Mouse (Mus musculus) spleen, postnatal 4 days (tissue): ENCODE measurements around the gene Hspa1l.
"Not testable (repeated sequence)": the region's sequence is repeated elsewhere in the genome, so short reads cannot be mapped to it uniquely, and the experiment has no call there.

Experiments used
- DNase-seq, 2 experiments: peaks; one replicate each; pipeline ENCODE4 v3.0.0; 2022; ENCODE audit warnings: low spot score in 2 of 2

The Hspa1l gene

DNA sequence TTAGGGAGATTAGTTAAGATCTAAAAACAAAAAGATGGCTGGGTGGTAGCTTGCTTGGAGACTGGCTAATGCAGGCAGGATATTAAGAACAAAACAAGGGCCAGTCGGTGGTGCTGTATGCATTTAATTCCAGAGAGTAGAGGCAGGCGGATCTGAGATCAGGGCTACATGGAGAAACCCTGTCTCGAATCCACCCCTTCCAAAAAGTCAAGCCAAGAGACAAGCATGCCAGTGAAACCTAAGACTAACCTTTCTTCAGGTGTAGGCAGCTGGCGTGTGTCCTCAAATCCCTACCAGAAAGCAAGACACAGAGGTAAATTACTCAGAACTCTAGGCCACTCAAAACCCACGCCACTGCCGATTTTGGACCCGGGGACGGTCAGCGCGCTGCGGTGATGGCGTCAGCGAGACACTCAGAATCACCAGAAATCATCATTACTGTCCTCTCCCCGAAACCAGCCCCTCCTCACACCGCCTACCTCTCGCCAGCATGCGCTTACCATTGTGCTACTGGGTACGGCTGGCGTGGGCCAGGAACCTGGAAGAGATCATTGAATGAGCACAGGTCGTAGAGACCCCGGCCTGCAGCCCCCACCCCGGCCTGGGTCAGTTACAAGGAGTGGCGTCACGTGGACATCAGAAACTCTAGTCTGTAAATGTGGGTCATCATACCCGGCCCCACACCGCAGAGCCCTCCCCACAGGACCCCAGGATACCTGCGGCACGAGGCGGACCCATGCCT is 20.7 kb upstream of the Hspa1l start:
- DNase-seq: peak in 1 of 2 experiments; percentile 76

DNA sequence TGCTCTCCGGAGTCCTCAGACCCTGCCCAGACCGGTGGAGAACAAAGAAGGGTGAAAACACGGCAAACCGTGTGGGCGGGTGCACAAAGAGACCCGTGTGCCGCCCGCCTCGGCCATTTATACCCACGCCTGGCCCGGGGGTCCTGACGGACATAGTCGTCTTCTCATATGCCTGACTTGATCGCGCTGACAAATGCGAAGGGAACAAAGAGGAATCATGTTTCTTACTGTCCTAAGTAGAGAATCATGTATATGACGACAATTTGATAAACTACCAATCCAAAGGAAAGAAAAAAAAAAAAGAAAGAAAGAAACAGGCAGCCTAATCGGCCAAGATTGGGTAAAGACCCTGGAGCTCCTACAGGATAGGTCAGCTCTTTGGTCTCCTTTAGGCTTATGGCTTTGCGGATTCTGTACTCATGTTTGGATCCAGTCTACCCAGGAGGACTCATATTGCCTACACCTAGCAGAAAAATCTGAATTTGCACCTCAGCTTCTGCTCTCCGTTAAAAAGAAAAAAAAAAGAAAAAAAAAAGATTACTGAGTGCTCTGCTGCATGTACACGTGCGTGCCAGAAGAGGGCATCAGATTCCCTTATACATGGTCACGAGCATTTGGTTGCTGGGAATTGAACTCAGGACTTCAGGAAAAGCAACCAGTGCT is 20.0 kb upstream of the Hspa1l start:
- DNase-seq: peak; percentile 84 to 94

DNA sequence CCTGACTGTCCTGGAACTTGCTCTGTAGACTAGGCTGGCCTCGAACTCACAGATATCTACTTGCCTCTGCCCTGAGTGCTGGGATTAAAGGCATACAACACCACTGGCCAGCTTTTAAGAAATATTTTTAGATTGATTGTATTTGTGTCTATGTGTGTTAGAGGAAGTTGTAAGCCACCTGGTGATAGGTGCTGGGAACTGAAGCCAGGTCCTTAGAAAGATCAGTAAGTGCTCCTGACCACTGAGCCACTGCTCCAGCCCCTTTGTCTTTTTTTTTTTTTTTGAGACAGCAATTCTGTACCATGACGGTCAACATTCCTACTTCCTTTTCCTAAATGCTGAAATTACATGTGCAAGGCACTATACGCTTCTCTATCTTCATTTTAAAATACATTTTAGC is 19.2 kb upstream of the Hspa1l start:
- no peak for DNase-seq

DNA sequence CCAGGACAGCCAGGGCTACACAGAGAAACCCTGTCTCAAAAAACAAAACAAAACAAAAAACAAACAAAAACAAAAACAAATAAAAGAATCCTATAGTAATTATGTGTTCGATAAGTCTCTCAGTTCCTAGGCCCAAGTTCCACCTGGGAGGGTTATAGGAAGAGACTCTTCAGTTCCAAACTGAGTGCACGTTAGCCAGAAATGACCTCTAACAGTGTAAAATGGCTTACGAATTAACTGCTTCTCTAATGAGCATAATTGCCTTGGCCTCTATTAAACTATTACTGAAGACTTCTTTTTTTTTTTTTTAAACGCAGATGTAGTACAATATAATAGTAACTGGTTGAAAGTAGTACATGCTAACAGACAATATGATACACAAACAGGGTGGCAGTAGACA is 18.6 kb upstream of the Hspa1l start:
- no peak for DNase-seq

DNA sequence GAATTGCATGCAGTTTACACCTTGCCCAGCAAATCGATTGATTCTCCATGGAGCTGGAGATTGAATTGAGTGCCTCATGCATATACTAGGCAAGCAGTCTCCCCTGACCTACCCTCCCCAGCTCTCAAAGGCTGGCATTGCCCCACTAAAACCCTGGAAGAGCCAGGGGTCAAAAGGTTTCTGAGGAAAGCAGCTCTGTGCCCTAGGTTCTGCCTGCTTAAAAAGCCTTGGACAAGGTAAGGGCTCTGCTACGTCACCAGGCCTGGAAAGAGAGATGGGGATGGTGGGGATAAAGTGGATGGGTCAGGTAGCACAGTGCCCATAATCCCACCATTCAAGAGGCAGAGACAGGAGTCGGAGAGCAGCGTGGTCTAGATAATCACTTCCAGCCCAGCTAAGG is 17.7 kb upstream of the Hspa1l start:
- no peak for DNase-seq

DNA sequence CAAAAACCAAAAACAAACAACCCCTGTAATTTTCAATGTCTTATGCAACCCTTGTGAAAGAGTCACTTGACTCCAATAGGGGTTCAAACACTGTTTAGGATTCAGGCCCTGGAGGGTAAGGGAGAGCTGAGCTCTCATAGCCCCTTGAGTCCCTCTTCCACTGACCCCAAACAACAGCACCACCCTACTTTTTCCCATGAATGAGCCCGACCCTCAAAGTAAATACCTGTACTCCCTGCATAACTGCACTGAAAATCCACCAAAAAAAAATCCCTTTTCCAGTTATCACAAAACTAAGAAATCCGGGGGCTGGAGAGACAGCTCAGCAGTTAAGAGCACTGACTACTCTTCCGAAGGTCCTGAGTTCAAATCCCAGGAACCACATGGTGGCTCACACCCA is 16.6 kb upstream of the Hspa1l start:
- no peak for DNase-seq

DNA sequence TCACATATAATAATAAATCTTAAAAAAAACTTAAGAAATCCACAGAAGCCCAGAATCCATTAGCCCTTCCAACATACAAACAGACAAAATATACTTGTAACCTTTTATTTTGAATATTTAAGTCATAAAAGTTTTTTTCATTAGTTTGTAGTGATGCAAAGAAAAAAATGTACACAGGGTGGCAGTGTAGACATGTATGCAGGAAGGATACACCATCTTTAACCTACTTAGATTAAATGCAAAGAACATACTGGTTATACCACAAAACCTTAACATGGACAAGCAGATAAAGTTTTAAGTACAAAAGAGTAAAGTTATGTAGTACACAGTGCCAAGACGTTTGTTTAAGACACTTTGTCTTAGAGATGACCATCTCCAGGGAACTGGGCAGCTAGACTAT is 16.2 kb upstream of the Hspa1l start:
- no peak for DNase-seq

DNA sequence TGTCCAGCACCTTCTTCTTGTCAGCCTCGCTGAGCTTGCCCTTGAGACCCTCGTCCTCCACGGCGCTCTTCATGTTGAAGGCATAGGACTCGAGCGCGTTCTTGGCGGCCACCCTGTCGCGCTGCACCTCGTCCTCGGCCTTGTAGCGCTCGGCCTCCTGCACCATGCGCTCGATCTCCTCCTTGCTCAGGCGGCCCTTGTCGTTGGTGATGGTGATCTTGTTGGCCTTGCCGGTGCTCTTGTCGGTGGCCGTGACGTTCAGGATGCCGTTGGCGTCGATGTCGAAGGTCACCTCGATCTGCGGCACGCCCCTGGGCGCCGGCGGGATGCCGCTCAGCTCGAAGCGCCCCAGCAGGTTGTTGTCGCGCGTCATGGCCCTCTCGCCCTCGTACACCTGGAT is 15.2 kb upstream of the Hspa1l start:
- not testable (repeated sequence) for DNase-seq

DNA sequence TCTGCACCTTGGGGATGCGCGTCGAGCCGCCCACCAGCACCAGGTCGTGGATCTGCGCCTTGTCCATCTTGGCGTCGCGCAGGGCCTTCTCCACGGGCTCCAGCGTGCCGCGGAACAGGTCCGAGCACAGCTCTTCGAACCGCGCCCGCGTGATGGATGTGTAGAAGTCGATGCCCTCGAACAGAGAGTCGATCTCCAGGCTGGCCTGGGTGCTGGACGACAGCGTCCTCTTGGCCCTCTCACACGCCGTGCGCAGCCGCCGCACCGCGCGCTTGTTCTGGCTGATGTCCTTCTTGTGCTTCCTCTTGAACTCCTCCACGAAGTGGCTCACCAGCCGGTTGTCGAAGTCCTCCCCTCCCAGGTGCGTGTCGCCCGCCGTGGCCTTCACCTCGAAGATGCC is 14.5 kb upstream of the Hspa1l start:
- DNase-seq: not testable (repeated sequence)

DNA sequence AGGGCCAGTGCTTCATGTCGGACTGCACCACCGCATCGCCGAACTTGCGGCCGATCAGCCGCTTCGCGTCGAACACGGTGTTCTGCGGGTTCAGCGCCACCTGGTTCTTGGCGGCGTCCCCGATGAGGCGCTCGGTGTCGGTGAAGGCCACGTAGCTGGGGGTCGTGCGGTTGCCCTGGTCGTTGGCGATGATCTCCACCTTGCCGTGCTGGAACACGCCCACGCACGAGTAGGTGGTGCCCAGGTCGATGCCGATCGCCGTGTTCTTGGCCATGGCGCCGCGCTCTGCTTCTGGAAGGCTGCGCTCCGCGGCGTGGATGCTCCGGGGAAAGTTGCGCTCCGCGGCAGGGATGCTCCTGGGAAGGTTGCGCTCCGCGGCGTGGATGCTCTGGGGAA is 13.8 kb upstream of the Hspa1l start:
- not testable (repeated sequence) for DNase-seq

DNA sequence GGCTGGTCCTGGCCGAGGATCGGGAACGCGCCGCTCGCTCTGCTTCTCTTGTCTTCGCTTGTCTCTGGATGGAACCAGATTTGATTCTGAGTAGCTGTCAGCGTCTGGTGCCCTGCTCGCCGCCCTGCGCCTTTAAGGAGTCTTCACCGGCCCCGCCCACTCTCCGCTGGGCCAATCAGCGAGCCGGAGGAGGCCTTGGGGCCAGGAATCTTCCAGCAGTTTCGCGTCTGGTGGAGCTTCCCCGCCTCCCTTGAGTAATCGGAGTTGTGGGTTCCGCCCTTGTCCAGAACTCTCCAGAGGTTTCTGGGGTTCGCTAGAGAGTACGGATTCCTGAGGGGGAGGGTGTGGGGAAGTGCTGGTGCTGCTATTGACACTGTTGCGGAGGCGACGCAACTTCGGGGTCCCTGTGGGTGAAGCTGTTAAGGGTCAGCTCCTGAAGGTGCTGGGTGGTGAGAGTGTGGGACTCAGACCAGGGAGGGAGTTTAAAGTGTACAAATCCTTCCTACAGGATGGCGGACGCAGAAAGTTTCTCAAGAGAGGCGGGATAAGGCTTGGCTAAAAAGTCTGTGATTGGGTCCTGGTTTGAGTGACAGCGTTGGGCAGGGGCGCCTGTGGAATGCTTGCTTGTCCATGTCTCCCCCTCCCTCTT is 13.2 kb upstream of the Hspa1l start, which contains the start of gene Hspa1b:
Gene Hspa1b, minus strand, starts transcription at position 109 of the 649 bp plus-strand sequence.
- DNase-seq: peak; percentile 74 to 78

DNA sequence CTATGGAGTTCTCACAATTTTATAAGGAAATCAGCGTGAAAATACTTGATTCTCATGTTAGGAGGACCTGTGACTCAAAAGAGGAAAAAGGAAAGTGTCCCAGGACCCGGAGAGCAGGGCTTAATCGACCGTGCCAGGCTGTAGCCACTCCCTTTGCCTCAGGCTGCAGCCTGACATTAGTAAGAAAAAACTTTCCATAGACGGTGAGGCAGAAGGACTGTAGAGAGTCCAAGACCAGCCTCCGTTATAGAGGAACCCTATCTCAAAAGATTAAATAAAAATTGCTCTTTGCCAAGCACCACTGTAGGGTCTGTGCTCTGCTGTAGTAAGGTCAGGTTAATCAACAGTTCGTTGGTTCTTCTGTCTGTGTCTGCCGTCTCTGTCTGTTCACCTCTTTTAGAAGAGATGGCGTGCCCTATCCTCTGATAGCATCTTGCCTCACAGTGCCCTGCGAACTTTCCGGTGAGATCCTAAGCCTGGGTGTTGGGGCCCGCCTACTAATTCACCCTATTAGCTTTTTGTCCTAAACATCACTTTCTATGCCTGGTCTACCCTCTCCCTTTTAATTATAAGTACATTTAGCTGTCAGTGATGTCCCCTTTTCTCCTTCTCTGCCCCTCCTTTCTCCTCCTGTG is 12.5 kb upstream of the Hspa1l start:
- no peak for DNase-seq

DNA sequence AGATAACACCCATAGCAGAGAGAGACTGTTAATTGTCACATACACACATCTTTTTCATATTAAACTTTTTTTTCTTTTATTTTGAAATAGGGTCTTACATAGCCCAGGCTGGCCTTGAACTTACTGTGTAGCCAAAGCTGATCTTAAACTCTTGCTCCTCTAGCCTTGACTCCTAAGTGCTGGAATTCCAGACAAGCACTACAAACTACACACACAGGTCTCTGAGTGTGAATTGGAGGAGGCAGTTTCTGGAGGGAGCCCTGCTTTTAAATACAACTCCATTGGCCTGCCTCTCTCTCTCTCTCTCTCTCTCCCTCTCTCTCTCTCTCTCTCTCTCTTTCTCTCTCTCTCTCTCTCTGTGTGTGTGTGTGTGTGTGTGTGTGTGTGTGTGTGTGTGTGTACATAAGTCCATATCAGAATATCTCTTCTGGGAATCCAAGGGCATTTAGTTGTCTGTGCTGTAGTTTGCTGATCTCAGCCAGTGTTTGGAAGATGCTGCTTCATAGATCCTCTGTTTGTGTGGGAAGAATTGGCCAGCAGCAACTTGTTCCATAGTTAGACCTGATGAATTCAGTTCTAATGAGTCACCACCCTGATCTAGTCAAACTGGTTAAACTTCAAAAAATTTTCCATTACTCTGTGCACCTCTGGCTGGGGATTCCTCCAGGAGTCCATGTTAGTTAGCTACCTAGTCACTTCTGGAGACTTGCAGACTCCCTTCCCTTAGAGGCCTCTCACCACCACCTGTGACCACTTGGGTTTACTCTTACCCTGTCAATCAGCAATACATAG is 11.6 kb upstream of the Hspa1l start:
- DNase-seq: no peak

DNA sequence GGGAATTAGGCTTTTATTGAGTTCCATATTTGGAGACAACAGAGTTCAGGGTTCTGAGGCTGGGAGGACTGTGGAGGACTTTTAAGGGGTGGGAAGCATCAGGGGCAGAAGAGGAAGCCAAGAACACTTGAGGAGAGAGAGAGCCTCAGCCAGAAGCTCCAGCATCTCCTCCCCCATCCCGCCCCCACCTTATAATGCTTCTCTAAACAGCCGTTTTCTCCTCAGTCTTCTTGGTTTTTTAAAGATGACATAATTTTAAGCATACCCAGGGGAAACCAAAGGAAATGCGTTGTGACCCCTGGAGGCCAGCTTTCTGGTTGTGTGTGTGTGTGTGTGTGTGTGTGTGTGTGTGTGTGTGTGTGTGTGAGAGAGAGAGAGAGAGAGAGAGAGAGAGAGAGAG is 10.4 kb upstream of the Hspa1l start:
- no peak for DNase-seq

DNA sequence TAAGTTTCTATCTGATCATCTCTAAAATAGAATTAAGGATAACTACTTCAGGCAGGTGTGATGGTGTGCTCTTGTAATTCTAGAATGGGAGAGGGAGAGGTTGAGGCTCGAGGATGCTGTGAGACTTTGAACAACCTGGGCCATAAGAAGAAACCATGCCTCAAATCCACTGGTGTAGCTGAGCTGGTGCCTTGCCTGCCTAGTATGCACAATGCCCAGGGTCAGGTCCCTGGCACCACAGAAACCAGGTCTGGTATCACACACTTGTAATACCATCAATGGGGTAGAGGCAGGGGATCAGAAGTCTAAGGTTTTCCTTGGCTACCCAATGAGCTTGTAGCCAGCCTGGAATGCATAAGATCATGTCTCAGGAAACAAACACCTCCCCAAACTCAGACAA is 9.7 kb upstream of the Hspa1l start:
- DNase-seq: no peak

DNA sequence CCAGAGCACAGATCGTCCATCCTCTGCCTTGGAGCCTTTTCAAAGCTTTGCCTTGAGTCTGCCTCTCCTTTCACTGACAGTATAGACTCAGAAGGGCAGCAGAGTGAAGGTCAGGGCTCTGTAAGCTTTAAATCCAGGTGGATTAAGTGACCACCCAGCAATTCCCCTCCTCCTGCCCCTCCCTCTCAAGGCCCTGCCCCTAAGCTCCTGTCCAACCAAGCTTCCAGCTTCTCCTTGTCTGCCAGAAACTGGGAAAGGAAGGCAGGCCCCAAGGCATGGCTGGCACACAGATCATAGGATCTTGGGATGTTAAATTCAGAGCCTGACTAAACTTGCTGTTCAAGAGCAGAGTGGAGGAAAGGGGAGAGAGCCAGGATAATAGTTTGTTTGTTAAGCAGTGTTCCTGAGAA is 7.9 kb upstream of the Hspa1l start:
- no peak for DNase-seq

DNA sequence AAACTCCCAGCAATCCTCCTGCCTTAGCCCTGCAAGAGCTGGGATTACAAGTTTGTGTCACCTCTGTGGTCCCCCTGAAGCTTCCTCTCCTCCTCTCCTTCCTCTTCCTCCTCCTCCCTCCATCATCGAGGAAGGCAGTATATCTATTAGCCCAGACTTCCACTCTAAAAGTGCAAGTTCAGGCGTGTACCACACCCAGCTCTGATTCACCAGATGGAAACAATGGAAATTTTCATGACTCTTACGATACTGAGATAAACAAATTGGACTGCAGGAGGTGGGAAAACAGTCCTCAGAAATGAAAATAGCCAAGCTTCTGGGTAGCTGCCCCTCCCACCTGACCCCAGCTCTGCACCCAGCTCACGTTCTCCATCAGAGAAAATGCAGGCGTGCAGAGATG is 6.9 kb upstream of the Hspa1l start:
- DNase-seq: no peak

DNA sequence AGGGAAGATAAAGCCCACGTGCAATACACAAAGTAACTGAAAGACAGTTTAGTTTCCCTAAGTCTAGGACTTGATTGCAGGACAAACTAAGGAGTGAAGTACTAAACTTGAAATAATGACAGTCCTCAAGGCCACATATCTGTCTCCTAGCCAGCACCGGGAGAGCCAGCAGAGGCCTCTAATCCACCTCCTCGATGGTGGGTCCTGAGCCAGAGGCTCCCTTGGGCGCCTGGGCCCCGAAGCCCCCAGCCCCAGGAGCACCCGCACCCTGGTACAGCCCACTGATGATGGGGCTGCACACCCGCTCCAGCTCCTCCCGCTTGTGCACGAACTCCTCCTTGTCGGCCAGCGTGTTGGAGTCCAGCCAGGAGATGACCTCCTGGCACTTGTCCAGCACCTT is 2.7 kb upstream of the Hspa1l start, which contains the start of gene Gm20481:
Gene Gm20481, plus strand, starts transcription at position 91 of the 400 bp plus-strand sequence.
- DNase-seq: not testable (repeated sequence)

DNA sequence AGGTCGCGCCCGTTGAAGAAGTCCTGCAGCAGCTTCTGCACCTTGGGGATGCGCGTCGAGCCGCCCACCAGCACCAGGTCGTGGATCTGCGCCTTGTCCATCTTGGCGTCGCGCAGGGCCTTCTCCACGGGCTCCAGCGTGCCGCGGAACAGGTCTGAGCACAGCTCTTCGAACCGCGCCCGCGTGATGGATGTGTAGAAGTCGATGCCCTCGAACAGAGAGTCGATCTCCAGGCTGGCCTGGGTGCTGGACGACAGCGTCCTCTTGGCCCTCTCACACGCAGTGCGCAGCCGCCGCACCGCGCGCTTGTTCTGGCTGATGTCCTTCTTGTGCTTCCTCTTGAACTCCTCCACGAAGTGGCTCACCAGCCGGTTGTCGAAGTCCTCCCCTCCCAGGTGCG is 1.7 kb upstream of the Hspa1l start:
- not testable (repeated sequence) for DNase-seq

DNA sequence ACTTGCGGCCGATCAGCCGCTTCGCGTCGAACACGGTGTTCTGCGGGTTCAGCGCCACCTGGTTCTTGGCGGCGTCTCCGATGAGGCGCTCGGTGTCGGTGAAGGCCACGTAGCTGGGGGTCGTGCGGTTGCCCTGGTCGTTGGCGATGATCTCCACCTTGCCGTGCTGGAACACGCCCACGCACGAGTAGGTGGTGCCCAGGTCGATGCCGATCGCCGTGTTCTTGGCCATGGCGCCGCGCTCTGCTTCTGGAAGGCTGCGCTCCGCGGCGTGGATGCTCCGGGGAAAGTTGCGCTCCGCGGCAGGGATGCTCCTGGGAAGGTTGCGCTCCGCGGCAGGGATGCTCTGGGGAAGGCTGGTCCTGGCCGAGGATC is 822 bp upstream of the Hspa1l start:
- not testable (repeated sequence) for DNase-seq
